Mouse (Mus musculus) embryonic facial prominence, embryonic 13.5 days (tissue): ENCODE data around the gene B4galnt1. TPM values are rescaled to one million over a fixed set of nuclear protein-coding genes. Genes with fewer than 3 reads are reported as not detected.
"Not testable (repeated sequence)": the region's sequence is repeated elsewhere in the genome, so short reads cannot be mapped to it uniquely, and the experiment has no call there.

Source experiments
- ATAC-seq: fragments of 200-750 bp; cut with Nextera tagmentation; 2 replicates; pipeline ENCODE4 v1.8.0; 2017; ENCODE audit warnings: low read depth; ENCODE audit not compliant: insufficient number of reproducible peaks, insufficient read depth, low FRiP score, low TSS enrichment
- H3K27ac ChIP-seq: fragments of 300-500 bp; sonication (generic); 2 replicates; pipeline ENCODE4 v1.5.1; 2015; ENCODE audit warnings: moderate library complexity, mild to moderate bottlenecking, inconsistent platforms
- H3K27me3 ChIP-seq: fragments of 300-500 bp; sonication (generic); 2 replicates; pipeline ENCODE4 v1.6.1; 2015; ENCODE audit warnings: mild to moderate bottlenecking, inconsistent platforms
- H3K36me3 ChIP-seq: fragments of 300-500 bp; sonication (generic); 2 replicates; pipeline ENCODE4 v1.6.1; 2015; ENCODE audit warnings: mild to moderate bottlenecking, inconsistent platforms
- H3K4me1 ChIP-seq: fragments of 300-500 bp; sonication (generic); 2 replicates; pipeline ENCODE4 v1.6.1; 2015; ENCODE audit warnings: inconsistent platforms
- H3K4me2 ChIP-seq: fragments of 300-500 bp; sonication (generic); 2 replicates; pipeline ENCODE4 v1.6.1; 2015; ENCODE audit warnings: moderate library complexity, mild to moderate bottlenecking, inconsistent platforms
- H3K4me3 ChIP-seq: fragments of 300-500 bp; sonication (generic); 2 replicates; pipeline ENCODE4 v1.5.1; 2015; ENCODE audit warnings: mild to moderate bottlenecking, inconsistent platforms
- H3K9ac ChIP-seq: fragments of 300-500 bp; sonication (generic); 2 replicates; pipeline ENCODE4 v1.6.1; 2015; ENCODE audit warnings: mild to moderate bottlenecking, inconsistent platforms
- H3K9me3 ChIP-seq: fragments of 300-500 bp; sonication (generic); 2 replicates; pipeline ENCODE4 v1.6.1; 2016; ENCODE audit warnings: inconsistent platforms
- WGBS: fragments of 180-500 bp; shearing (Covaris S2); methylation state at CpG from one replicate; pipeline ENCODE4 v1.1.7; 2015; ENCODE audit warnings: mixed read lengths; 5-methylcytosine and 5-hydroxymethylcytosine counted together
- polyA plus RNA-seq: library from polyadenylated mRNA; unstranded; fragments of >200 nt; fragmentation: Nextera tagmentation; extraction: Ambion mirVana; gene quantifications from 2 replicates; pipeline ENCODE4 v1.2.1, GENCODE M21; 2015

B4galnt1 gene
- polyA plus RNA-seq, 1 experiment from 2014 or later = 8.9 TPM

GRCm38 (mm10) chr10:127144536-127144935 is 20.5 kb upstream of the B4galnt1 start:
- 89% methylated on average over 7 of the region's 7 CpGs for WGBS
- Histone ChIP-seq H3K36me3 (no peaks in the 10 kb centered on the region), H3K27ac (no peak overlapping the region), H3K9ac (no peak overlapping the region), H3K4me2 (no peak overlapping the region), H3K9me3 (0 out of 2 replicates have a peak, but pooled peaks cover under 1% of the 10 kb centered on the region), H3K27me3 (0 out of 2 replicates have a peak, but pooled peaks cover 5% of the 10 kb centered on the region), H3K4me1 (no peaks in the 10 kb centered on the region), H3K4me3 (no peak overlapping the region)
- ATAC-seq = no peak

GRCm38 (mm10) chr10:127145303-127145702 is 19.7 kb upstream of the B4galnt1 start:
- Histone ChIP-seq H3K9ac (no peak overlapping the region), H3K9me3 (no peaks in the 10 kb centered on the region), H3K27ac (no peak overlapping the region), H3K4me1 (no peaks in the 10 kb centered on the region), H3K27me3 (0 out of 2 replicates have a peak, but pooled peaks cover 5% of the 10 kb centered on the region), H3K4me3 (no peak overlapping the region), H3K36me3 (no peaks in the 10 kb centered on the region), H3K4me2 (no peak overlapping the region)
- ATAC-seq = no peak
- 80% methylated on average over 5 of the region's 5 CpGs for WGBS

GRCm38 (mm10) chr10:127147135-127147534 is 17.9 kb upstream of the B4galnt1 start:
- no peak for ATAC-seq
- Histone ChIP-seq H3K4me3 (no peak overlapping the region), H3K27ac (no peak overlapping the region), H3K4me2 (no peak overlapping the region), H3K4me1 (no peaks in the 10 kb centered on the region), H3K9ac (no peak overlapping the region), H3K9me3 (no peaks in the 10 kb centered on the region), H3K27me3 (no peaks in the 10 kb centered on the region), H3K36me3 (no peaks in the 10 kb centered on the region)
- 80% methylated on average over 6 of the region's 6 CpGs for WGBS

GRCm38 (mm10) chr10:127150471-127150872 is 14.6 kb upstream of the B4galnt1 start:
- WGBS = 78% methylated on average over 4 of the region's 4 CpGs
- no peaks in the 10 kb centered on the region for H3K36me3 ChIP-seq
- ATAC-seq = no peak
- no peak overlapping the region for H3K9ac ChIP-seq
- H3K4me1 ChIP-seq = no peaks in the 10 kb centered on the region
- H3K27ac ChIP-seq = no peak overlapping the region
- H3K9me3 ChIP-seq = no peaks in the 10 kb centered on the region
- no peak overlapping the region for H3K4me3 ChIP-seq
- H3K4me2 ChIP-seq = no peak overlapping the region
- no peaks in the 10 kb centered on the region for H3K27me3 ChIP-seq

- H3K27ac ChIP-seq, H3K4me1 ChIP-seq, ATAC-seq, H3K9me3 ChIP-seq, H3K27me3 ChIP-seq, H3K36me3 ChIP-seq, H3K9ac ChIP-seq, H3K4me2 ChIP-seq, H3K4me3 ChIP-seq: not testable (repeated sequence)
- WGBS = 89% methylated on average over 3 of the region's 3 CpGs
These were observed 13.8 kb upstream of the B4galnt1 start for GRCm38 (mm10) chr10:127151233-127151632.

GRCm38 (mm10) chr10:127152556-127152955 is 12.5 kb upstream of the B4galnt1 start:
- not testable (repeated sequence) for H3K27ac ChIP-seq, H3K36me3 ChIP-seq, H3K4me2 ChIP-seq, H3K4me1 ChIP-seq, H3K27me3 ChIP-seq, H3K4me3 ChIP-seq, H3K9me3 ChIP-seq, ATAC-seq, H3K9ac ChIP-seq
- WGBS = 84% methylated on average over 10 of the region's 10 CpGs

GRCm38 (mm10) chr10:127153323-127153722 is 11.7 kb upstream of the B4galnt1 start:
- H3K9me3 ChIP-seq = no peaks in the 10 kb centered on the region
- H3K27ac ChIP-seq = no peak overlapping the region
- no peaks in the 10 kb centered on the region for H3K4me1 ChIP-seq
- 93% methylated on average over 7 of the region's 7 CpGs for WGBS
- no peak overlapping the region for H3K9ac ChIP-seq
- H3K27me3 ChIP-seq = no peaks in the 10 kb centered on the region
- no peak overlapping the region for H3K4me2 ChIP-seq
- no peak for ATAC-seq
- H3K4me3 ChIP-seq = no peak overlapping the region
- no peaks in the 10 kb centered on the region for H3K36me3 ChIP-seq

GRCm38 (mm10) chr10:127154241-127154640 is 10.8 kb upstream of the B4galnt1 start:
- no peak overlapping the region for H3K9ac ChIP-seq
- H3K9me3 ChIP-seq = no peaks in the 10 kb centered on the region
- H3K27me3 ChIP-seq = no peaks in the 10 kb centered on the region
- no peaks in the 10 kb centered on the region for H3K4me1 ChIP-seq
- H3K27ac ChIP-seq = no peak overlapping the region
- no peak overlapping the region for H3K4me3 ChIP-seq
- ATAC-seq = no peak
- H3K36me3 ChIP-seq = no peaks in the 10 kb centered on the region
- H3K4me2 ChIP-seq = no peak overlapping the region
- WGBS = 94% methylated on average over 2 of the region's 2 CpGs

- no peak overlapping the region for H3K4me2 ChIP-seq
These were observed 10.4 kb upstream of the B4galnt1 start for GRCm38 (mm10) chr10:127154652-127155051.

GRCm38 (mm10) chr10:127156089-127156488 is 8.9 kb upstream of the B4galnt1 start:
- no peak for ATAC-seq
- Histone ChIP-seq H3K27me3 (no peaks in the 10 kb centered on the region), H3K4me2 (no peak overlapping the region), H3K27ac (no peak overlapping the region), H3K9ac (no peak overlapping the region), H3K36me3 (no peaks in the 10 kb centered on the region), H3K4me1 (no peaks in the 10 kb centered on the region), H3K4me3 (no peak overlapping the region), H3K9me3 (no peaks in the 10 kb centered on the region)
- WGBS = 86% methylated on average over 1 of the region's 1 CpGs

More at GRCm38 (mm10) chr10:127154652-127155051, 10.4 kb upstream of the B4galnt1 start:
- H3K27me3 ChIP-seq = no peaks in the 10 kb centered on the region
- H3K9me3 ChIP-seq = no peaks in the 10 kb centered on the region
- no peak overlapping the region for H3K9ac ChIP-seq
- ATAC-seq = no peak
- no peak overlapping the region for H3K4me3 ChIP-seq
- H3K4me1 ChIP-seq = no peaks in the 10 kb centered on the region
- H3K27ac ChIP-seq = no peak overlapping the region
- no peaks in the 10 kb centered on the region for H3K36me3 ChIP-seq
- 88% methylated on average over 5 of the region's 5 CpGs for WGBS

GRCm38 (mm10) chr10:127156511-127156910 is 8.5 kb upstream of the B4galnt1 start:
- ATAC-seq = no peak
- 92% methylated on average over 1 of the region's 1 CpGs for WGBS

GRCm38 (mm10) chr10:127158471-127158870 is 6.6 kb upstream of the B4galnt1 start:
- Histone ChIP-seq H3K9me3 (no peaks in the 10 kb centered on the region), H3K36me3 (no peaks in the 10 kb centered on the region), H3K4me1 (no peaks in the 10 kb centered on the region), H3K4me3 (no peak overlapping the region), H3K27ac (no peak overlapping the region), H3K4me2 (no peak overlapping the region), H3K27me3 (peaks cover 6% of the 10 kb centered on the region; the same call in 1 of the 2 replicates), H3K9ac (no peak overlapping the region)
- ATAC-seq = no peak
- 73% methylated on average over 3 of the region's 3 CpGs for WGBS

More at GRCm38 (mm10) chr10:127156511-127156910, 8.5 kb upstream of the B4galnt1 start:
- H3K36me3 ChIP-seq = no peaks in the 10 kb centered on the region
- no peak overlapping the region for H3K4me3 ChIP-seq
- H3K27ac ChIP-seq = no peak overlapping the region
- no peak overlapping the region for H3K9ac ChIP-seq
- no peaks in the 10 kb centered on the region for H3K27me3 ChIP-seq
- H3K4me2 ChIP-seq = no peak overlapping the region
- no peaks in the 10 kb centered on the region for H3K9me3 ChIP-seq
- H3K4me1 ChIP-seq = no peaks in the 10 kb centered on the region
